Mouse (Mus musculus) cerebellum, adult 2 months (tissue): Measurements from ENCODE around the gene Umad1. TPM values are rescaled to one million over a fixed set of nuclear protein-coding genes. Genes with fewer than 3 reads are reported as not detected.

Source experiments
- DNase-seq, 2 experiments: peaks; one replicate each; pipeline ENCODE4 v3.0.0; 2021
- H3K27ac ChIP-seq: fragments of 200-500 bp; 2 replicates; pipeline ENCODE4 v1.5.1; 2012; ENCODE audit warnings: low read length, control low read depth, inconsistent platforms; ENCODE audit not compliant: insufficient read depth
- H3K27me3 ChIP-seq: fragments of 200-500 bp; 2 replicates; pipeline ENCODE4 v1.6.1; 2012; ENCODE audit warnings: inconsistent platforms, mild to moderate bottlenecking, low read length, moderate library complexity; ENCODE audit not compliant: control insufficient read depth, insufficient read depth
- H3K4me1 ChIP-seq: fragments of 200-500 bp; 2 replicates; pipeline ENCODE4 v1.6.1; 2011; ENCODE audit warnings: low read length; ENCODE audit not compliant: control insufficient read depth, insufficient read depth
- H3K4me3 ChIP-seq: fragments of 200-500 bp; replicated peaks from 2 replicates; pipeline ENCODE3; 2011; ENCODE audit warnings: mild to moderate bottlenecking, low read depth, low read length, control low read depth; ENCODE audit not compliant: insufficient read depth
- CTCF ChIP-seq: fragments of 200-500 bp; IDR thresholded peaks from 2 replicates; pipeline ENCODE4 v1.5.1; 2011; ENCODE audit warnings: low read depth, mild to moderate bottlenecking, control low read depth, low read length, moderate library complexity, borderline replicate concordance; ENCODE audit not compliant: insufficient read depth
- POLR2A ChIP-seq: fragments of 200-500 bp; IDR thresholded peaks from 2 replicates; pipeline ENCODE4 v1.6.1; 2011; ENCODE audit warnings: low read length, control low read depth, borderline replicate concordance; ENCODE audit not compliant: insufficient read depth
- WGBS: fragments of 180-500 bp; shearing (Covaris S2); methylation state at CpG from one replicate; pipeline ENCODE4 v1.1.7; 2018; 5-methylcytosine and 5-hydroxymethylcytosine counted together
- polyA plus RNA-seq: library from polyadenylated mRNA; depleted of rRNA; stranded (reverse); fragments of >200 nt; gene quantifications from 2 replicates; pipeline ENCODE4 v1.2.3, GENCODE M21; 2012

The Umad1 gene
- polyA plus RNA-seq, 1 experiment = 30.8 TPM

GRCm38 (mm10) chr6:8351507-8351906, 92.4 kb downstream of the Umad1 start:
- Histone ChIP-seq H3K4me3 (no peak overlapping the region), H3K27ac (no peak overlapping the region), H3K27me3 (no peaks in the 10 kb centered on the region), H3K4me1 (no peaks in the 10 kb centered on the region)
- no peak for TF ChIP-seq POLR2A
- TF ChIP-seq CTCF = no peak
- 86% methylated on average over 2 of the region's 2 CpGs for WGBS
- no peak for DNase-seq

GRCm38 (mm10) chr6:8352533-8353168, 93.6 kb downstream of the Umad1 start:
- no peak for DNase-seq
- no peak for TF ChIP-seq CTCF
- no peak for TF ChIP-seq POLR2A
- Histone ChIP-seq H3K4me1 (no peaks in the 10 kb centered on the region), H3K27ac (no peak overlapping the region), H3K4me3 (no peak overlapping the region), H3K27me3 (no peaks in the 10 kb centered on the region)
- WGBS = 52% methylated on average over 12 of the region's 12 CpGs

GRCm38 (mm10) chr6:8353461-8353860, 94.4 kb downstream of the Umad1 start:
- no peak for TF ChIP-seq CTCF
- no peak for TF ChIP-seq POLR2A
- no peak overlapping the region for H3K4me3 ChIP-seq
- 64% methylated on average over 4 of the region's 4 CpGs for WGBS
- no peak overlapping the region for H3K27ac ChIP-seq
- DNase-seq = no peak
- H3K27me3 ChIP-seq = no peaks in the 10 kb centered on the region
- no peaks in the 10 kb centered on the region for H3K4me1 ChIP-seq

- no peak for DNase-seq
- no peak for TF ChIP-seq CTCF
- TF ChIP-seq POLR2A = no peak
- Histone ChIP-seq H3K27ac (no peak overlapping the region), H3K4me3 (no peak overlapping the region), H3K27me3 (no peaks in the 10 kb centered on the region), H3K4me1 (no peaks in the 10 kb centered on the region)
- WGBS = 89% methylated on average over 4 of the region's 4 CpGs
Observed at GRCm38 (mm10) chr6:8354846-8355245, 95.8 kb downstream of the Umad1 start.

- Histone ChIP-seq H3K27ac (no peak overlapping the region), H3K4me3 (no peak overlapping the region), H3K27me3 (no peaks in the 10 kb centered on the region), H3K4me1 (no peaks in the 10 kb centered on the region)
- 83% methylated on average over 2 of the region's 2 CpGs for WGBS
- TF ChIP-seq CTCF = no peak
- TF ChIP-seq POLR2A = no peak
- no peak for DNase-seq
Observed at GRCm38 (mm10) chr6:8358232-8358631, 99.1 kb downstream of the Umad1 start.

GRCm38 (mm10) chr6:8358782-8359181, 99.7 kb downstream of the Umad1 start:
- no peak overlapping the region for H3K4me3 ChIP-seq
- H3K4me1 ChIP-seq = no peaks in the 10 kb centered on the region
- TF ChIP-seq POLR2A (no peak), CTCF (no peak)
- 64% methylated on average over 2 of the region's 2 CpGs for WGBS
- H3K27me3 ChIP-seq = no peaks in the 10 kb centered on the region
- H3K27ac ChIP-seq = no peak overlapping the region
- no peak for DNase-seq

- Histone ChIP-seq H3K27ac (no peak overlapping the region), H3K4me3 (no peak overlapping the region), H3K4me1 (no peaks in the 10 kb centered on the region), H3K27me3 (no peaks in the 10 kb centered on the region)
- DNase-seq = no peak
- TF ChIP-seq CTCF = no peak
- TF ChIP-seq POLR2A = no peak
- WGBS = 94% methylated on average over 7 of the region's 7 CpGs
Observed at GRCm38 (mm10) chr6:8360805-8361204, 101.7 kb downstream of the Umad1 start.

GRCm38 (mm10) chr6:8364033-8364756, 105.1 kb downstream of the Umad1 start:
- 33% methylated on average over 12 of the region's 12 CpGs for WGBS
- DNase-seq = no peak
- H3K4me3 ChIP-seq = peak overlapping the region; percentile 9
- no peaks in the 10 kb centered on the region for H3K27me3 ChIP-seq
- no peak overlapping the region for H3K27ac ChIP-seq
- TF ChIP-seq CTCF = no peak
- TF ChIP-seq POLR2A = no peak
- no peaks in the 10 kb centered on the region for H3K4me1 ChIP-seq
